Mouse (Mus musculus) kidney, adult 2 months (tissue): Measurements from ENCODE around the gene Prpsap1.

ENCODE experiments used
- CTCF ChIP-seq: fragments of 200-500 bp; conservative IDR thresholded peaks from 2 replicates; pipeline ENCODE4 v1.5.1; 2011; ENCODE audit warnings: low read depth, mild to moderate bottlenecking, control low read depth, low read length, moderate library complexity, mixed read lengths; ENCODE audit not compliant: insufficient read depth, insufficient read length
- POLR2A ChIP-seq: fragments of 200-500 bp; IDR thresholded peaks from one replicate; pipeline ENCODE4 v1.6.1; 2011; ENCODE audit warnings: low read depth, low read length, control low read depth

GRCm38 (mm10) chr11:116497313-116497712 is 3.3 kb upstream of the Prpsap1 start:
- TF ChIP-seq CTCF = no peak
- no peak for TF ChIP-seq POLR2A
